Mouse (Mus musculus): ENCODE measurements around the gene Gm21680.
"Not testable (repeated sequence)": the region's sequence is repeated elsewhere in the genome, so short reads cannot be mapped to it uniquely, and the experiment has no call there.

- not testable (repeated sequence) for TF ChIP-seq CTCF, EP300 (IDR thresholded peaks at IDR 0.05; ENCODE audit: low read depth)
Observed at GRCm38 (mm10) chr5:26007697-26008096, 35.2 kb upstream of the Gm21680 start.
